ENCODE assay signal across 15 mouse cellular contexts in genomic region chr6:29174368-29174767, GRCm38 (mm10). TPM values are rescaled to one million over a fixed set of nuclear protein-coding genes. Genes with fewer than 3 reads are reported as not detected.
"Had no signal": no experiment of that assay in that cellular context is flagged by ENCODE, and none has a peak within 500 bp of the region (broad histone marks: within the 10 kb centered on the region; RNA-seq: fewer than 3 reads in every experiment).

No protein-coding gene starts in this region.

- H3K4me2 ChIP-seq: limb, embryonic 13.5 days; liver, embryonic 12.5 days; lung, embryonic 14.5 days; midbrain, embryonic 11.5 days; stomach, embryonic 15.5 days had no signal

- DNase-seq: kidney, adult 9 months; kidney, postnatal 36 days; layer of hippocampus, adult 9-11 months; layer of hippocampus, postnatal 36 days; left cerebral cortex, postnatal 4 days; lung, embryonic 14.5 days; lung, postnatal 14 days; thymus, postnatal 4 days had no signal

- H3K9ac ChIP-seq: limb, embryonic 13.5 days; liver, embryonic 12.5 days; lung, embryonic 14.5 days; stomach, embryonic 15.5 days had no signal

- H3K36me3 ChIP-seq: limb, embryonic 13.5 days; liver, embryonic 12.5 days; stomach, embryonic 15.5 days had no signal

- H3K27ac ChIP-seq: kidney, postnatal 0 days; limb, embryonic 13.5 days; liver, embryonic 12.5 days; macrophage; stomach, embryonic 15.5 days had no signal

- ATAC-seq: liver, embryonic 12.5 days had no signal

- H3K9me3 ChIP-seq: limb, embryonic 13.5 days; liver, embryonic 12.5 days; megakaryocyte, embryonic 14.5 days; stomach, embryonic 15.5 days had no signal

- H3K4me3 ChIP-seq: limb, embryonic 13.5 days; liver, embryonic 12.5 days; megakaryocyte, embryonic 14.5 days; stomach, embryonic 15.5 days had no signal

RNA-seq across cellular contexts. Expression of gene Prrt4, which starts 5.0 kb away (rescaled TPM):
- polyA plus RNA-seq: macrophage had no signal
